Mouse (Mus musculus) liver, adult 2 months (tissue): ENCODE results near the gene Avpr1b.

Experiments used
- CTCF ChIP-seq: fragments of 200-500 bp; IDR thresholded peaks from 2 replicates; pipeline ENCODE4 v1.5.1; 2011; ENCODE audit warnings: low read depth, low read length, control low read depth
- POLR2A ChIP-seq: fragments of 200-500 bp; IDR thresholded peaks from 2 replicates; pipeline ENCODE4 v1.6.1; 2011; ENCODE audit warnings: low read length, control low read depth; ENCODE audit not compliant: insufficient read depth; ENCODE audit errors: extremely low read depth

GRCm38 (mm10) chr1:131573721-131574120, 25.3 kb upstream of the Avpr1b start:
- TF ChIP-seq CTCF (no peak), POLR2A (no peak)
